ENCODE assay signal across 15 mouse cellular contexts in genomic region chr16:4957446-4957845, GRCm38 (mm10). TPM values are rescaled to one million over a fixed set of nuclear protein-coding genes. Genes with fewer than 3 reads are reported as not detected.
"Had no signal": no experiment of that assay in that cellular context is flagged by ENCODE, and none has a peak within 500 bp of the region (broad histone marks: within the 10 kb centered on the region; RNA-seq: fewer than 3 reads in every experiment).

No protein-coding gene starts in this region.

- DNase-seq: kidney, postnatal 10 days; kidney, postnatal 4 days; left cerebral cortex, postnatal 4 days; lung, adult 18-20 months; lung, postnatal 36 days; right cerebral cortex, adult 18-20 months; right cerebral cortex, postnatal 25 days; thymus, postnatal 4 days had no signal

- H3K4me3 ChIP-seq: limb, embryonic 13.5 days; midbrain, embryonic 13.5 days; neural tube, embryonic 15.5 days had no signal

RNA-seq across cellular contexts. Expression of gene Sept12, which starts 40.2 kb away (rescaled TPM):
- polyA plus RNA-seq: limb, embryonic 13.5 days; liver, adult 2 months; midbrain, embryonic 13.5 days; midbrain, postnatal 0 days; neural tube, embryonic 11.5 days; neural tube, embryonic 15.5 days; stomach, embryonic 16.5 days had no signal

RNA-seq across cellular contexts. Expression of gene Smim22, which starts 49.6 kb away (rescaled TPM):
- polyA plus RNA-seq: midbrain, postnatal 0 days; neural tube, embryonic 11.5 days had no signal
